Mouse (Mus musculus) adrenal gland, postnatal 14 days (tissue): Measurements from ENCODE around the gene Mtmr14. TPM values are rescaled to one million over a fixed set of nuclear protein-coding genes. Genes with fewer than 3 reads are reported as not detected.

Experiments
- DNase-seq: peaks from one replicate; pipeline ENCODE4 v3.0.0; 2021; ENCODE audit warnings: mixed read lengths
- total RNA-seq: library from RNA; stranded (reverse); gene quantifications from 2 replicates; pipeline ENCODE4 v1.2.3, GENCODE M21; 2021

The Mtmr14 gene
- total RNA-seq, 1 experiment from 2014 or later: 30.3 TPM

DNA sequence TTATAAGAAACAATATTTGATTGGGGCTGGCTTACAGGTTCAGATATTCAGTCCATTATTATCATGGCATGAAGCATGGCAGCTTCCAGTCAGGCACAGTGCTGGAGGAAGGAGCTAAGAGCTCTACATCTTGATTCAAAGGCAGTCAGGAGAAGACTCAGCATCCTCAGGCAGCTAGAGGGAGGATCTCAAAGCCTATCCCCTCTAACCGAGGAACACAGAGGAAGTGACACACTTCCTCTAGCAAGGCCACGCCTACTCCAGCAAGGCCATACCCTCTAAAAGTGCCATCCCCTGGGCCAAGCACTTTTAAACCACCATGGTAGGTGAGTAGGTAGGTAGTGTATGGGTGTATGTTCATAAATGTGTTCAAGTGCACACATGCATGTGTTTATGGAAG, 92.9 kb downstream of the Mtmr14 start:
- peak; percentile 35 for DNase-seq

Other genes starting within 250 kb of the Mtmr14 start
- gene Thumpd3, start 191.6 kb upstream of the Mtmr14 start, total RNA-seq: 35.2 and 36.2 TPM in 2 replicates
- gene Setd5, start 160.5 kb upstream of the Mtmr14 start, total RNA-seq: 104 and 113 TPM in 2 replicates
- 4.1 and 4.2 TPM in 2 replicates for gene Lhfpl4, start 42.5 kb upstream of the Mtmr14 start, total RNA-seq
- 0.70 and 1.3 TPM in 2 replicates for gene Cpne9, start 44.5 kb downstream of the Mtmr14 start, total RNA-seq
- 32.3 and 36.7 TPM in 2 replicates for gene Brpf1, start 69.3 kb downstream of the Mtmr14 start, total RNA-seq
- gene Ogg1, start 89.1 kb downstream of the Mtmr14 start, total RNA-seq: 11.3 and 11.8 TPM in 2 replicates
- gene Camk1, start 106.1 kb downstream of the Mtmr14 start, total RNA-seq: 46.4 and 49.3 TPM in 2 replicates
- gene Tada3, start 140.0 kb downstream of the Mtmr14 start, total RNA-seq: 34.9 and 35.5 TPM in 2 replicates
- gene Arpc4, start 140.3 kb downstream of the Mtmr14 start, total RNA-seq: 165 and 176 TPM in 2 replicates
- 4.1 and 4.2 TPM in 2 replicates for gene Ttll3, start 151.4 kb downstream of the Mtmr14 start, total RNA-seq
- 11.3 and 16.9 TPM in 2 replicates for gene Rpusd3, start 181.5 kb downstream of the Mtmr14 start, total RNA-seq
- gene Cidec, start 197.9 kb downstream of the Mtmr14 start, total RNA-seq: 388 and 421 TPM in 2 replicates
- gene Jagn1, start 204.7 kb downstream of the Mtmr14 start, total RNA-seq: 54.1 and 54.8 TPM in 2 replicates
- 1.5 and 2.8 TPM in 2 replicates for gene Il17re, start 220.6 kb downstream of the Mtmr14 start, total RNA-seq
- gene Il17rc, start 233.6 kb downstream of the Mtmr14 start, total RNA-seq: 18.2 and 19.3 TPM in 2 replicates
- 37.4 and 42.7 TPM in 2 replicates for gene Creld1, start 245.5 kb downstream of the Mtmr14 start, total RNA-seq